Mouse (Mus musculus) neural tube, embryonic 10.5 days (tissue): ENCODE results near the gene Lrrc47.
A peak's percentile ranks its signal among the peaks of the same experiment; 100 is the strongest.

Experiments used
- DNase-seq: peaks from one replicate; pipeline ENCODE4 v3.0.0-alpha.2; 2017; ENCODE audit warnings: low spot score; ENCODE audit errors: extremely low spot score

Gene Lrrc47

GRCm38 (mm10) chr4:154023754-154024601 lies 12.4 kb downstream of the Lrrc47 start:
- no peak for DNase-seq

- DNase-seq, result no peak
Measured at GRCm38 (mm10) chr4:154024729-154025521, 13.4 kb downstream of the Lrrc47 start.

GRCm38 (mm10) chr4:154025641-154026440 lies 14.3 kb downstream of the Lrrc47 start, which contains the start of gene Smim1:
Smim1 (minus strand) TSS chr4:154026230.
- peak; percentile 57 for DNase-seq

GRCm38 (mm10) chr4:154026441-154026761 lies 14.9 kb downstream of the Lrrc47 start:
- no peak for DNase-seq

GRCm38 (mm10) chr4:154028066-154028465 lies 16.5 kb downstream of the Lrrc47 start:
- no peak for DNase-seq

- no peak for DNase-seq
Measured at GRCm38 (mm10) chr4:154028646-154029045, 17.1 kb downstream of the Lrrc47 start.

GRCm38 (mm10) chr4:154037123-154037522 lies 25.6 kb downstream of the Lrrc47 start:
- DNase-seq, result no peak

GRCm38 (mm10) chr4:154042577-154042976 lies 31.0 kb downstream of the Lrrc47 start, which contains the start of gene Ccdc27:
Ccdc27 (minus strand) TSS chr4:154042677.
- DNase-seq, result no peak

GRCm38 (mm10) chr4:154045837-154046236 lies 34.3 kb downstream of the Lrrc47 start:
- DNase-seq, result no peak

GRCm38 (mm10) chr4:154051401-154051800 lies 39.9 kb downstream of the Lrrc47 start:
- no peak for DNase-seq

- no peak for DNase-seq
Measured at GRCm38 (mm10) chr4:154053065-154053464, 41.5 kb downstream of the Lrrc47 start.

- DNase-seq, result no peak
Measured at GRCm38 (mm10) chr4:154055482-154055881, 44.0 kb downstream of the Lrrc47 start.

GRCm38 (mm10) chr4:154056046-154056445 lies 44.5 kb downstream of the Lrrc47 start:
- DNase-seq, result no peak

GRCm38 (mm10) chr4:154056661-154057060 lies 45.1 kb downstream of the Lrrc47 start:
- no peak for DNase-seq

GRCm38 (mm10) chr4:154057696-154058095 lies 46.2 kb downstream of the Lrrc47 start:
- DNase-seq, result no peak

- DNase-seq, result peak; percentile 18
Measured at GRCm38 (mm10) chr4:154064827-154065773, 53.6 kb downstream of the Lrrc47 start.

GRCm38 (mm10) chr4:154070896-154071295 lies 59.4 kb downstream of the Lrrc47 start:
- DNase-seq, result peak; percentile 35
